Mouse (Mus musculus): Measurements from ENCODE around the gene Ndufa10.

- TF ChIP-seq CTCF (IDR thresholded peaks at IDR 0.05; ENCODE audit: extremely low read depth, insufficient read depth, low read length) (no peak), POLR2A (IDR thresholded peaks at IDR 0.05; ENCODE audit: extremely low read depth, insufficient read depth, low read length) (no peak)
These were observed 79.4 kb downstream of the Ndufa10 start for GRCm38 (mm10) chr1:92394279-92394678.
